Mouse (Mus musculus) liver, postnatal 0 days (tissue): ENCODE results near the gene Duox1.

ENCODE experiments used
- CTCF ChIP-seq: sonication (generic); IDR thresholded peaks from 2 replicates; pipeline ENCODE4 v1.5.1; 2016; ENCODE audit warnings: antibody characterized with exemption, low read depth
- EP300 ChIP-seq: IDR thresholded peaks from 2 replicates; pipeline ENCODE4 v1.6.1; 2016; ENCODE audit warnings: antibody characterized with exemption, low read depth, mild to moderate bottlenecking

- no peak for TF ChIP-seq CTCF
- TF ChIP-seq EP300, result no peak
Observed at GRCm38 (mm10) chr2:122317384-122317783, 1.9 kb downstream of the Duox1 start.
